Mouse (Mus musculus) hindbrain, embryonic 11.5 days (tissue): ENCODE measurements around the gene Fut2. TPM values are rescaled to one million over a fixed set of nuclear protein-coding genes. Genes with fewer than 3 reads are reported as not detected.

Experiments used
- ATAC-seq: fragments of 200-750 bp; cut with Nextera tagmentation; 2 replicates; pipeline ENCODE4 v1.8.0; 2017; ENCODE audit warnings: mild to moderate bottlenecking, moderate TSS enrichment, moderate library complexity; ENCODE audit not compliant: low FRiP score
- DNase-seq: peaks from one replicate; pipeline ENCODE4 v3.0.0-alpha.2; 2015; ENCODE audit warnings: low spot score
- H3K27ac ChIP-seq: fragments of 300-500 bp; sonication (generic); 2 replicates; pipeline ENCODE4 v1.5.1; 2014; ENCODE audit warnings: mild to moderate bottlenecking, low read depth, low read length
- H3K27me3 ChIP-seq: fragments of 300-500 bp; sonication (generic); 2 replicates; pipeline ENCODE4 v1.6.1; 2014; ENCODE audit warnings: mild to moderate bottlenecking, low read length, moderate library complexity, mixed read lengths; ENCODE audit not compliant: control insufficient read depth, insufficient read depth
- H3K36me3 ChIP-seq: fragments of 300-500 bp; sonication (generic); 2 replicates; pipeline ENCODE4 v1.6.1; 2014; ENCODE audit warnings: mild to moderate bottlenecking, low read length, moderate library complexity, mixed read lengths; ENCODE audit not compliant: control insufficient read depth, insufficient read depth
- H3K4me1 ChIP-seq: fragments of 300-500 bp; sonication (generic); replicated peaks from 2 replicates; pipeline ENCODE4 v1.6.1; 2014; ENCODE audit warnings: low read length, mixed read lengths; ENCODE audit not compliant: control insufficient read depth, insufficient read depth
- H3K4me2 ChIP-seq: fragments of 300-500 bp; sonication (generic); replicated peaks from 2 replicates; pipeline ENCODE4 v1.6.1; 2014; ENCODE audit warnings: mild to moderate bottlenecking, low read depth, low read length
- H3K4me3 ChIP-seq: fragments of 300-500 bp; sonication (generic); 2 replicates; pipeline ENCODE4 v1.5.1; 2014; ENCODE audit warnings: low read depth, low read length
- H3K9ac ChIP-seq: fragments of 300-500 bp; sonication (generic); 2 replicates; pipeline ENCODE4 v1.6.1; 2014; ENCODE audit warnings: low read depth, low read length
- H3K9me3 ChIP-seq: fragments of 300-500 bp; sonication (generic); 2 replicates; pipeline ENCODE4 v1.6.1; 2016; ENCODE audit warnings: low read length; ENCODE audit not compliant: control insufficient read depth
- WGBS: fragments of 180-500 bp; shearing (Covaris S2); extraction: QIAGEN DNeasy Blood & Tissue Kit; methylation state at CpG from one replicate; pipeline ENCODE4 v1.1.7; 2014; 5-methylcytosine and 5-hydroxymethylcytosine counted together
- polyA plus RNA-seq: library from polyadenylated mRNA; unstranded; fragments of >200 nt; fragmentation: Nextera tagmentation; extraction: Ambion mirVana; gene quantifications from 2 replicates; pipeline ENCODE4 v1.2.1, GENCODE M21; 2014

Gene Fut2
- polyA plus RNA-seq, 1 experiment from 2014 or later, result 0.06 TPM

DNA sequence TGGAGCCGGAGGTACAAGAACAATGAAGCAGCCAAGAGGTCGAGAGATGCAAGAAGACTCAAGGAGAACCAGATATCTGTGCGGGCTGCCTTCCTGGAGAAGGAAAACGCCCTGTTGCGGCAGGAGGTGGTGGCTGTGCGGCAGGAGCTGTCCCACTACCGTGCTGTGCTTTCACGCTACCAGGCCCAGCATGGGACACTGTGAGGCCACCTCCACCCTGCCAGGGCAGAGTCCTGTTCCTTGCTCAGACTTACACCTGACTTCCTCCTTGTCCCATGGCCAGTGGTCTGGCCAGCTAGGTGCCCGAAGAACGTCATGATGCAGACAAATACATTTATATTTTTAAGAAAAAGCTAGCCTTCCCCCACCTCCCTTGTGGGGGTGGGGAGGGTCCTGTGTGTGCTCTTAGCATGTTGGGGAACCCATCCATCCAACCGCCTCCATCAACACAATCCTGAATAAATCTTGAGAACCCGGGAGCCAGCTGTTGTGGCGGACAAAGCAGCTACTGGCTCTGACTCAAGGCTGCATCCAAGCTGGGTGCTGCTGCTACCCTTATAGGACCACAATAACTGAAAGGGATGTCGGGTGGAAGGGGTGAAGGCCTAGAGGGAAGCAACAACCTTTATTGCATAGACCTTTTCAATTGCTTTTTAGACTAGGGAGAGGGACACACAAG, 43.6 kb upstream of the Fut2 start:
- no peak overlapping the region; the same call in 1 of the 2 replicates for H3K9ac ChIP-seq
- no peaks in the 10 kb centered on the region for H3K9me3 ChIP-seq
- H3K4me2 ChIP-seq, result no peak overlapping the region
- peaks cover 13% of the 10 kb centered on the region for H3K36me3 ChIP-seq
- DNase-seq, result no peak
- WGBS, result 64% methylated on average over 14 of the region's 14 CpGs
- H3K4me3 ChIP-seq, result no peak overlapping the region
- peaks cover 37% of the 10 kb centered on the region for H3K4me1 ChIP-seq
- H3K27me3 ChIP-seq, result no peaks in the 10 kb centered on the region
- ATAC-seq, result no peak
- H3K27ac ChIP-seq, result peak overlapping the region; percentile 31; the same call in 1 of the 2 replicates

DNA sequence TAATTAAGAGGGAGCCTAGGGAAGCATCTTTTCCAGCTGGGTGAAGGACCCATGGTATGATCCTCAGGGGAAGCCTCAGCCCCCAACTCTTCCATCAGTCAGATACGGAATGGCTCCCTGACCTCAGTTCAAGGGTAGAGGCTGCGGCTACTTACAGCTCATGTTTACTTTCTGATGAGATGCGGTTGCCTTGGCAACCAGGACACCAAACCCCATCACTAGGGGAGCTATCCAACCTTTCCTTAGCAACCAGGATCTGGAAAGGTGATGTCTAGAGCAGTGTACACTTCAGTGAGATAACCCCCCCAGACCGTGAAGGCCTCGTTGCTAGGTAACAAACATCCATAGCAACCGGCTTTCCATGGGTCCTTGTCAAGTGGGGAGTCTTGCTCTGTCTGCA, 42.8 kb upstream of the Fut2 start:
- WGBS, result 39% methylated on average over 6 of the region's 6 CpGs
- no peaks in the 10 kb centered on the region for H3K9me3 ChIP-seq
- no peak for ATAC-seq
- H3K27ac ChIP-seq, result no peak overlapping the region
- 0 out of 2 replicates have a peak overlapping the region, but pooled peaks have one; percentile 0 for H3K4me2 ChIP-seq
- no peaks in the 10 kb centered on the region for H3K27me3 ChIP-seq
- H3K36me3 ChIP-seq, result peaks cover 13% of the 10 kb centered on the region
- H3K9ac ChIP-seq, result no peak overlapping the region; the same call in 1 of the 2 replicates
- DNase-seq, result peak; percentile 70
- H3K4me3 ChIP-seq, result no peak overlapping the region
- peaks cover 37% of the 10 kb centered on the region for H3K4me1 ChIP-seq

DNA sequence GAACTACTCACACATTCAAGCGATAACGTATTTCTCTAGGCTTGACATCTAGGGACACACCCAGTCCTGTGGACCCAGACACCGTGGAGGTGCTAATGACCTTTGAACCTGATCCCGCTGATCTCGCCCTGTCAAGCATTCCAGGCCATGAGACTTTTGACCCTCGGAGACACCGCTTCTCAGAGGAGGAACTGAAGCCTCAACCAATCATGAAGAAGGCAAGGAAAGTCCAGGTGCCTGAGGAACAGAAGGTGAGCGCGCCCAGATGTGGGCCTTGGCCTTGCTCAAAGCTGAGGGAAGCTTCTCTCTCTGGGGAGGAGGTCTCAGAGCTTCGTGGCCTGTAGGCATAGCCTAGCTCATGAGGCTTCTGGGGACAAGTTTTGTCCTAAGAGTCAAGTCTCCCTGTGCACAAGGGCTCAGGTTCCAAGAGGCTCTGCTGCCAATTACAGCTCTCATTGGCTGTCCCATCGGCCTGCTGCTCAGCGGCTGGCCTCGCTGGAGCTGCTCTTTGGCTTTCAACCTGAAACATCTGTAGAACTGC, 42.1 kb upstream of the Fut2 start:
- ATAC-seq (no peak), DNase-seq (no peak)
- Histone ChIP-seq H3K4me1 (peaks cover 41% of the 10 kb centered on the region), H3K36me3 (peaks cover 13% of the 10 kb centered on the region), H3K27ac (no peak overlapping the region), H3K4me3 (no peak overlapping the region), H3K4me2 (peak overlapping the region; percentile 95), H3K27me3 (no peaks in the 10 kb centered on the region), H3K9ac (no peak overlapping the region), H3K9me3 (no peaks in the 10 kb centered on the region)
- 54% methylated on average over 13 of the region's 13 CpGs for WGBS

DNA sequence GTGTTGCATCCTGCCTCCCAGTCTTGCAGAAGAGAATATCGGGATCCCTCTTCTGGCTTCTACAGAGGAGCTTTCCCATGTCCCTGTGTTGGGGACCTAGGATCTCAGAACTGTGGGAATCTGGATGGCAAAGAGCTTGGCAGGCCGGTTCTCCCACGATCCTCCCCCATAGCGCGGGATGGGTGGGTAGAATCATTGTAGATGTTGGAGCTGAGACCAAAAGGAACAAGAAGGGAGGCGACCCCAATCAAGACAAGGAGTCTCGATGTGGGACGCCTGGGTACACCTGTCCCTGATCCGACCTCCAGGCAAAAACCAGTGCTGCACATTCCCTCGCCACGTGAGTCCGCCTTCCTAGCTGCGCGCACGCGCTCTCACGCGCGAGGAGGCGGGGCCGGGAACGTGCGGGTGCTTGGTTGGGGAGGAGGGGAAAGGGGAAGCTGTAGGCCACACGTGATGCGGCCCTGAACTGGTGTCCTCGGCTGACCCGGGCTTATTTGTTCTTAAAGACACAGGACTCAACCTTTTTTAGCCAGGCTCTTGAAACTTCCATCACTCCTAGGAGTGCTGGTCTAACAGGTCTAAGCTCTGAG, 41.3 kb upstream of the Fut2 start:
- peak overlapping the region; percentile 54; the same call in 1 of the 2 replicates for H3K4me3 ChIP-seq
- H3K36me3 ChIP-seq, result peaks cover 8% of the 10 kb centered on the region
- peaks cover 41% of the 10 kb centered on the region for H3K4me1 ChIP-seq
- no peaks in the 10 kb centered on the region for H3K27me3 ChIP-seq
- DNase-seq (peak; percentile 89), ATAC-seq (no peak)
- H3K9me3 ChIP-seq, result no peaks in the 10 kb centered on the region
- H3K4me2 ChIP-seq, result peak overlapping the region; percentile 95
- H3K9ac ChIP-seq, result no peak overlapping the region
- under 1% methylated on average over 27 of the region's 27 CpGs for WGBS
- H3K27ac ChIP-seq, result no peak overlapping the region

DNA sequence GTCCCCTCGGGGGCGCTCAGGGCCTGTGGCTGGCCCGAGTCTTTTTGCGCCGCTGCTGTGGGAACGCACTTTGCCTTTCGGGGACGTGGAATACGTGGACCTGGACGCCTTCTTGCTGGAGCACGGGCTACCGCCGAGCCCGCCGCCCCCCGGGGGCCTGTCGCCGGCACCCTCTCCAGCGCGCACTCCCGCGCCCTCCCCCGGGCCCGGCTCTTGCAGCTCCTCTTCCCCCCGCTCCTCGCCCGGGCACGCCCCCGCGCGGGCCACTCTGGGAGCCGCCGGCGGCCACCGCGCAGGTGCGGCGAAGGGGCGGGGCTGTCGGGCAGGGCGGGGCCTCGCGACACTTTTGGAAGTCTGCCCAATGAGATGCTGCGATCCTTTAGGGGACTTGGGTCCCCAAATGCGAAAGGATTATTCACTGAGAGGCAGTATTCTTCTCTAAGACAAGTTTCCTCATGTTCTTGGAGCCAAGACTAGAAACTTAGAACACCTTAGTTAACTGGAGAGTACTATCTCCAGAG, 40.6 kb upstream of the Fut2 start:
- H3K4me3 ChIP-seq, result peak overlapping the region; percentile 54

DNA sequence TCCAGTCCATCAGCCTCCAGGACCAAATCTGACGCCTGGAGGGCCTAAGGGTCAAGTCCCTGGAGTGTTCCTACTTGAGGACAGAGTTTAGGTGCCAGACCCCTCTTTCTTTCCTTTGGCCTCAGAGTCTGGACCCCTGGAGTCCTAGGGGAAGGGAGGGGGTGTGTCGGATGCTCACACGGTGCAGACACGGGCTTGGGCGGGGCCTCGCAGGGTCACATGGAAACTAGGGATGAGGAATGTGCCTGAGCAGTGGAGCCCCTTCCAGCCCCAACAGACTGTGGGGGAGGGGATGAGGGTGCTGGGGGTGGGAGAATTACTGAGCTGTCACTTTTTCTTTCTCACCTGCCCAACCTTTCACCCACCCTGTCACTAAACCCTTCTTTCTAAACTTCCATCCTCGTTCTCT, 39.7 kb upstream of the Fut2 start:
- peaks cover 41% of the 10 kb centered on the region for H3K4me1 ChIP-seq
- H3K27ac ChIP-seq, result no peak overlapping the region
- peak; percentile 49 for DNase-seq

More for the DNA sequence above, 40.6 kb upstream of the Fut2 start:
- Histone ChIP-seq H3K9me3 (no peaks in the 10 kb centered on the region), H3K27me3 (no peaks in the 10 kb centered on the region), H3K36me3 (peaks cover 3% of the 10 kb centered on the region; the same call in 1 of the 2 replicates), H3K9ac (peak overlapping the region; percentile 66), H3K27ac (peak overlapping the region; percentile 56; the same call in 1 of the 2 replicates), H3K4me1 (peaks cover 41% of the 10 kb centered on the region), H3K4me2 (peak overlapping the region; percentile 95)
- under 1% methylated on average over 24 of the region's 45 CpGs for WGBS
- ATAC-seq (no peak), DNase-seq (peak; percentile 83)

DNA sequence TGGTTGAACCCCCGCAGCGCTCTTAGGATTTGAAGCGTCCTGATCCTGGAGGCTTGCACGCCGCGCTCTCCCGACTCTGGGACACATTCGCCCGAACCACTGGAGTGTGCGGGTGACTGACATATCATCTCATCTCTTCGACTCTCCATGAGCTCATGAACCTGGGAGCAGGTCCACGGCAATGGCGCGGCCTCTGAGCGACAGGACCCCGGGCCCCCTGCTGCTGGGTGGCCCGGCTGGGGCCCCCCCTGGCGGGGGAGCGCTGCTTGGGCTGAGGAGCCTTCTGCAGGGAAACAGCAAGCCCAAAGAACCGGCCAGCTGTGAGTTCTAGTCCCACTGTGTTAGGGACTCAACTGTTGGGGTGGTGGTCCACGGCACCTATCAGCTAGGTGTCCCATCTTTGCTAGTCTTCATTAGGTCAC, 39.3 kb upstream of the Fut2 start:
- WGBS, result under 1% methylated on average over 21 of the region's 21 CpGs
- Histone ChIP-seq H3K4me2 (peak overlapping the region; percentile 95), H3K36me3 (no peaks in the 10 kb centered on the region), H3K4me1 (peaks cover 43% of the 10 kb centered on the region), H3K4me3 (peak overlapping the region; percentile 54), H3K27me3 (peaks cover 2% of the 10 kb centered on the region), H3K9ac (peak overlapping the region; percentile 38; the same call in 1 of the 2 replicates), H3K9me3 (no peaks in the 10 kb centered on the region), H3K27ac (peak overlapping the region; percentile 56; the same call in 1 of the 2 replicates)
- no peak for DNase-seq
- 0 out of 2 replicates have a peak, but pooled peaks have one; percentile 0 for ATAC-seq

More for the DNA sequence above, 39.7 kb upstream of the Fut2 start:
- Histone ChIP-seq H3K4me2 (peak overlapping the region; percentile 95), H3K36me3 (0 out of 2 replicates have a peak, but pooled peaks cover 2% of the 10 kb centered on the region), H3K4me3 (peak overlapping the region; percentile 54), H3K27me3 (no peaks in the 10 kb centered on the region), H3K9me3 (no peaks in the 10 kb centered on the region), H3K9ac (peak overlapping the region; percentile 66)
- no peak for ATAC-seq
- 0% methylated on average over 7 of the region's 7 CpGs for WGBS

DNA sequence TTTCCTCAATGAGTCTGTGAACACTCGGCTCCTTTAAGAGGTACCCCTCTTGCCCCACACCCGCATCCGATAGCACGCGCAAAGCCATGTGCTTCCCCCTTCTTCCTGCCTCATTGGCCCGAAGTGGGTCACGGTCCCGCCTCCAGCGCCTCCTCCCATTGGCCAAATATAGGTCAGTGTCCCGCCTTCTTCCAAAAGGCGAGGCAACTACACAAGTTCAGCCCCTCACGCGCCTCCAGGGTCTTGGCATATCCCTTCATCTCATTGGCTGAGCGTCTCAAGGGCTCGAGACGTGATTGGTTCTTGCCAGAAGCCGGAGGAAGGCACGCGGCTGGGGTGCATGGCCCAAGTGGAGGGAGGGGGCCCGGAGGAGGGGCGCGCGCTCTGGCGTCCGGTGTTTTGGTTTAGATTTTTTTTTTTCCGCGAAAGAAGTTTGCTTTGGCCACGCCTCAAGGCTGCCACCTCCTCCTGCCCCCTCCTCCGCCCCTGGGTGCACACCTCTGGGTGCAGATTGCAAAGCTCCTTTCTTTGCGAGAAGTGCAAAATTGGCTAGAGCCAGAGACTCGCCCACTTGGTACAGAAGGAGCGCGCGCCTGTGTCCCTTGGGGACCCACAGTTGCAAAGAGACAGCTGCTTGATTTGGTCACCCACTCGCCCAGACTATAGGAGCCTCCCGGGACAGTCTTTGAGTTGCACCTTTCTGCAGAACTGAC, 38.7 kb upstream of the Fut2 start, which contains the start of gene Dbp:
Dbp (plus strand) TSS at position 359 of the 713 bp plus-strand sequence.
- Histone ChIP-seq H3K4me2 (peak within 1 kb of the TSS; percentile 95), H3K4me3 (peak within 1 kb of the TSS; percentile 54), H3K9me3 (no peaks in the 10 kb centered on the region), H3K9ac (peak within 1 kb of the TSS; percentile 50; the same call in 1 of the 2 replicates), H3K36me3 (no peaks in the 10 kb centered on the region), H3K27me3 (peaks cover 7% of the 10 kb centered on the region), H3K27ac (peak within 1 kb of the TSS; percentile 81), H3K4me1 (peaks cover 46% of the 10 kb centered on the region)
- peak; percentile 98 for DNase-seq
- under 1% methylated on average over 35 of the region's 36 CpGs for WGBS
- peak; percentile 83 for ATAC-seq
